Mouse (Mus musculus): ENCODE results near the gene Rcc2.

Gene Rcc2

GRCm38 (mm10) chr4:140700269-140701018, at the start of gene Rcc2:
Rcc2 (plus strand) TSS chr4:140700541.
- DNase-seq (ENCODE audit: low read depth, low spot score): no peak

GRCm38 (mm10) chr4:140653835-140654583, 46.3 kb upstream of the Rcc2 start:
- DNase-seq (ENCODE audit: low read depth, low spot score): no peak

GRCm38 (mm10) chr4:140654798-140655197, 45.5 kb upstream of the Rcc2 start:
- DNase-seq (ENCODE audit: low read depth, low spot score): no peak

- no peak for DNase-seq (ENCODE audit: low read depth, low spot score)
Measured at GRCm38 (mm10) chr4:140656529-140656928, 43.8 kb upstream of the Rcc2 start.

- DNase-seq (ENCODE audit: low read depth, low spot score): no peak
Measured at GRCm38 (mm10) chr4:140657681-140658575, 42.4 kb upstream of the Rcc2 start.

- no peak for DNase-seq (ENCODE audit: low read depth, low spot score)
Measured at GRCm38 (mm10) chr4:140661406-140662022, 38.8 kb upstream of the Rcc2 start.

GRCm38 (mm10) chr4:140662453-140662852, 37.9 kb upstream of the Rcc2 start:
- no peak for DNase-seq (ENCODE audit: low read depth, low spot score)

- DNase-seq (ENCODE audit: low read depth, low spot score): no peak
Measured at GRCm38 (mm10) chr4:140662882-140663585, 37.3 kb upstream of the Rcc2 start.

GRCm38 (mm10) chr4:140665053-140665452, 35.3 kb upstream of the Rcc2 start:
- no peak for DNase-seq (ENCODE audit: low read depth, low spot score)

GRCm38 (mm10) chr4:140665760-140666159, 34.6 kb upstream of the Rcc2 start, which contains the start of gene Arhgef10l:
Arhgef10l (minus strand) TSS chr4:140666012.
- no peak for DNase-seq (ENCODE audit: low read depth, low spot score)

GRCm38 (mm10) chr4:140667802-140668201, 32.5 kb upstream of the Rcc2 start:
- DNase-seq (ENCODE audit: low read depth, low spot score): no peak

GRCm38 (mm10) chr4:140673527-140674264, 26.6 kb upstream of the Rcc2 start:
- no peak for DNase-seq (ENCODE audit: low read depth, low spot score)

GRCm38 (mm10) chr4:140674345-140674926, 25.9 kb upstream of the Rcc2 start:
- DNase-seq (ENCODE audit: low read depth, low spot score): peak; percentile 69

GRCm38 (mm10) chr4:140679038-140679437, 21.3 kb upstream of the Rcc2 start:
- DNase-seq (ENCODE audit: low read depth, low spot score): no peak

- DNase-seq (ENCODE audit: low read depth, low spot score): no peak
Measured at GRCm38 (mm10) chr4:140679723-140680380, 20.5 kb upstream of the Rcc2 start.

- DNase-seq (ENCODE audit: low read depth, low spot score): no peak
Measured at GRCm38 (mm10) chr4:140680731-140681397, 19.5 kb upstream of the Rcc2 start.

- DNase-seq (ENCODE audit: low read depth, low spot score): no peak
Measured at GRCm38 (mm10) chr4:140683608-140684007, 16.7 kb upstream of the Rcc2 start.

GRCm38 (mm10) chr4:140684141-140684871, 16.0 kb upstream of the Rcc2 start:
- DNase-seq (ENCODE audit: low read depth, low spot score): no peak
